Mouse (Mus musculus) layer of hippocampus, adult 18-20 months (tissue): ENCODE data around the gene Msh2. TPM values are rescaled to one million over a fixed set of nuclear protein-coding genes. Genes with fewer than 3 reads are reported as not detected.
"Not testable (repeated sequence)": the region's sequence is repeated elsewhere in the genome, so short reads cannot be mapped to it uniquely, and the experiment has no call there.

Experiments
- DNase-seq, 2 experiments: peaks; one replicate each; pipeline ENCODE4 v3.0.0; 2022; ENCODE audit warnings: low spot score in 2 of 2
- long read RNA-seq: library from polyadenylated mRNA; stranded (forward); transcript quantifications from one replicate; pipeline ENCODE4 v2.0.0, GENCODE M21; 2021
- total RNA-seq, 2 experiments: library from RNA; stranded (reverse); gene quantifications; 2 replicates each; pipeline ENCODE4 v1.2.3; 2021

Msh2 gene
- total RNA-seq, result 10 to 100 TPM; 38.4 to 39.6 TPM
- long read RNA-seq, transcript Msh2-201 (16 exons, 3,283 nt), result major isoform, 57 of 74 reads
- long read RNA-seq, partial matches to known transcripts, result 2 of 74 reads
- long read RNA-seq, other reads (novel, unspliced or antisense), result 15 of 74 reads

GRCm38 (mm10) chr17:87671890-87672660 is at the start of gene Msh2:
Gene Msh2, plus strand, starts transcription at chr17:87672330.
- peak; percentile 95 to 99 for DNase-seq

- DNase-seq, result no peak
Observed at GRCm38 (mm10) chr17:87625510-87626086, 46.5 kb upstream of the Msh2 start.

GRCm38 (mm10) chr17:87628144-87628543 is 44.0 kb upstream of the Msh2 start:
- no peak for DNase-seq

- DNase-seq, result no peak
Observed at GRCm38 (mm10) chr17:87628706-87629105, 43.4 kb upstream of the Msh2 start.

GRCm38 (mm10) chr17:87637056-87637389 is 35.1 kb upstream of the Msh2 start:
- no peak for DNase-seq

- DNase-seq, result no peak
Observed at GRCm38 (mm10) chr17:87639242-87639641, 32.9 kb upstream of the Msh2 start.

- DNase-seq, result no peak
Observed at GRCm38 (mm10) chr17:87640272-87640671, 31.9 kb upstream of the Msh2 start.

- no peak for DNase-seq
Observed at GRCm38 (mm10) chr17:87641006-87641405, 31.1 kb upstream of the Msh2 start.

GRCm38 (mm10) chr17:87642744-87643143 is 29.4 kb upstream of the Msh2 start:
- no peak for DNase-seq

GRCm38 (mm10) chr17:87655616-87656015 is 16.5 kb upstream of the Msh2 start:
- DNase-seq, result not testable (repeated sequence)

- not testable (repeated sequence) for DNase-seq
Observed at GRCm38 (mm10) chr17:87661958-87662573, 10.1 kb upstream of the Msh2 start.

- no peak for DNase-seq
Observed at GRCm38 (mm10) chr17:87664238-87664637, 7.9 kb upstream of the Msh2 start.

- peak; percentile 21 to 76 for DNase-seq
Observed at GRCm38 (mm10) chr17:87665066-87665822, 6.9 kb upstream of the Msh2 start.

- peak in 1 of 2 experiments; percentile 49 for DNase-seq
Observed at GRCm38 (mm10) chr17:87672677-87673286, 652 bp downstream of the Msh2 start.

GRCm38 (mm10) chr17:87676916-87677474 is 4.9 kb downstream of the Msh2 start:
- DNase-seq, result not testable (repeated sequence)

- DNase-seq, result no peak
Observed at GRCm38 (mm10) chr17:87677656-87678055, 5.5 kb downstream of the Msh2 start.

GRCm38 (mm10) chr17:87689217-87689616 is 17.1 kb downstream of the Msh2 start:
- DNase-seq, result no peak

- DNase-seq, result peak; percentile 51 to 75
Observed at GRCm38 (mm10) chr17:87691958-87692357, 19.8 kb downstream of the Msh2 start.

GRCm38 (mm10) chr17:87695874-87696465 is 23.8 kb downstream of the Msh2 start:
- peak in 1 of 2 experiments; percentile 28 for DNase-seq

- DNase-seq, result no peak
Observed at GRCm38 (mm10) chr17:87696814-87697213, 24.7 kb downstream of the Msh2 start.
